Mouse (Mus musculus): ENCODE results near the gene Cdk2ap2.

DNA sequence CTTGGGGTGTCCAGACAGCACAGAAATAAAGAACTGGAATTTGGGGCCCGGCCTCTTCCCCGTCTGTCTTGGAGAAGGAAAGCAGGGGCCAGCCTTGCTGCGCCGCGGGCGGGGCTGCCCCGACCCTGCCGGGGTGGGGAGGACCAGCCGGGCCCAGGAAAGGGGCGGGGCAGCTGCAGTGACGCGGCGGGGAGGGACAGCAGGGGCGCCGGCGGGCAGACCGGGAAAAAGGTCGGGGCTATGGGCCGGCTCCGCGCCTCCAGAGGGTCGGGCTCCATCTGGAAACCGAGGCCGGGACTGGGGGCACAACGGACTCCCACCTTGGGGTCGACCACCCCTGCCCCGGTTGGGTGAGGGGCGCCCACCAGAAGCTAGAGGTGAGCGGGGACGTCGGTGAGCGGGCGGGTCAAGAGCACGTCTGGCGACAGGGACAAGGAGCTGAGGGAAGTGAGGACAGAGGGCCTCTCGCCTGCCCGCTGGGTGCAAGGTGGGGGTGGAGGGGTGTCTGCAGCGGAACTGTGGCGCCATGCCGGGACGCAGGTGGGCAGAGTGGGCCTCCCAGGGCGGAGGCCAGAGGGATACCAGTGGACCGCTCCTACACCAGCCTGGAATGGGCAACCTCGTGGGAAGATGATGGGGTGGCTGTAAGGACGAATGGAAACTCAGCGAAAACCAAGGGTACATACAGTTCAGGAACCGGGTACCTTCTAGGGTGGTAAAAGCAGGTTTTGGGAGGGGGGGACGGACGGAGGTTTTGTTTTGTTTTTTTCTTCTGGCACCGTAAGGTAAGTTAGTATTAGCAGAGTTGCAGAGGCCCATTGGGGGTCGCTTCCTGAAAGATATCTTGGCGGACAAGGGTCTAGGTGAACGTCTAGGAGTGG is 3.1 kb downstream of the Cdk2ap2 start, which contains the start of gene Pitpnm1:
- no peak for TF ChIP-seq CTCF (IDR thresholded peaks at IDR 0.05; ENCODE audit: insufficient read depth, low read depth, low read length)
- no peak for TF ChIP-seq POLR2A (IDR thresholded peaks at IDR 0.05; ENCODE audit: insufficient read depth, low read depth, low read length)

All from olfactory bulb, adult 2 months (tissue).